Comparison of ENCODE assay signal across 10 mouse cellular contexts in the genomic region with DNA sequence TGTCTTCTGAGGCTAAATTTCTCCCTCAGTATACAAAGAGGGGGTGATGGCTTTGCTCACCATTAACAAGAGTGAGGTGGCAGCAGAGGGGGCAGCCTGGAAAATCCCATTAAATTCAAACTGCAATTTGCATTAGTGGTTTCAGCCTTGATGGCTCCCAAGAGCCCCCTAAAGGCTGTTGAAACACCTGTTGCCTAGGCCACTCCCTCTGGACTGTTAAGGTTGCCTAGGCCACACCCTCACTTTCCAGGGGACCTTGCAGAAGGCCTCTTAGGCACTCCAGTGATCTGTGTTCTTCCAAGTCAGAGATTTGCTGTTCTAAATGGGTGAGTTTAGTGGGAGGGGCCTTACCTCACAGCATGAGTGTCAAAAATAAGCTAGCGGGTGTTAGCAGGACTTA.
DNase-seq lines count a peak whose midpoint lies in the region; ATAC-seq and TF ChIP-seq lines count a peak whose summit lies in the region.
"Had no signal": no experiment of that assay in that cellular context is flagged by ENCODE, and none has a peak within 500 bp of the region (broad histone marks: within the 10 kb centered on the region; RNA-seq: fewer than 3 reads in every experiment).

No protein-coding gene starts in this region.

- H3K4me2 ChIP-seq in kidney, postnatal 0 days (ENCODE audit: low read length) = no peak overlapping the region
- no peak overlapping the region for H3K4me2 ChIP-seq in intestine, embryonic 15.5 days (replicated peaks)
- no peak overlapping the region for H3K4me2 ChIP-seq in midbrain, embryonic 16.5 days (ENCODE audit: low read length)

- no peak overlapping the region for H3K4me3 ChIP-seq in kidney, postnatal 0 days (replicated peaks; ENCODE audit: low read depth, low read length)
- no peak overlapping the region for H3K4me3 ChIP-seq in embryonic facial prominence, embryonic 10.5 days
- no peak overlapping the region for H3K4me3 ChIP-seq in intestine, embryonic 15.5 days (replicated peaks)
- no peak overlapping the region for H3K4me3 ChIP-seq in midbrain, embryonic 16.5 days (ENCODE audit: low read depth, low read length)

- WGBS in kidney, postnatal 0 days = 52% methylated on average over 1 of the region's 1 CpGs
- WGBS in embryonic facial prominence, embryonic 10.5 days = 84% methylated on average over 1 of the region's 1 CpGs
- WGBS in intestine, embryonic 15.5 days = 82% methylated on average over 1 of the region's 1 CpGs
- 58% methylated on average over 1 of the region's 1 CpGs for WGBS in midbrain, embryonic 16.5 days

- peak overlapping the region; percentile 38; the same call in 1 of the 2 replicates for H3K27ac ChIP-seq in kidney, postnatal 0 days
- H3K27ac ChIP-seq in embryonic facial prominence, embryonic 10.5 days (replicated peaks) = peak overlapping the region; percentile 55; the same call in 1 of the 2 replicates
- no peak overlapping the region for H3K27ac ChIP-seq in intestine, embryonic 15.5 days
- H3K27ac ChIP-seq in midbrain, embryonic 16.5 days (ENCODE audit: low read length) = peak overlapping the region; percentile 26

- ATAC-seq in kidney, postnatal 0 days (replicated peaks; ENCODE audit: low FRiP score, low read depth) = peak; percentile 37; the same call in 1 of the 2 replicates
- ATAC-seq in intestine, embryonic 15.5 days = peak; percentile 45; the same call in 1 of the 2 replicates
- ATAC-seq in midbrain, embryonic 16.5 days = no peak
- ATAC-seq: Patski had no signal

- H3K9ac ChIP-seq in kidney, postnatal 0 days (ENCODE audit: low read depth, low read length) = no peak overlapping the region
- H3K9ac ChIP-seq in intestine, embryonic 15.5 days = no peak overlapping the region
- H3K9ac ChIP-seq in midbrain, embryonic 16.5 days (ENCODE audit: low read depth, low read length) = no peak overlapping the region

- H3K9me3 ChIP-seq in kidney, postnatal 0 days (replicated peaks; ENCODE audit: low read length) = no peaks in the 10 kb centered on the region
- H3K9me3 ChIP-seq in embryonic facial prominence, embryonic 10.5 days = no peaks in the 10 kb centered on the region
- no peaks in the 10 kb centered on the region for H3K9me3 ChIP-seq in intestine, embryonic 15.5 days
- H3K9me3 ChIP-seq in midbrain, embryonic 16.5 days (replicated peaks; ENCODE audit: control insufficient read depth, low read length, poor library complexity, severe bottlenecking) = no peaks in the 10 kb centered on the region

- no peaks in the 10 kb centered on the region for H3K27me3 ChIP-seq in kidney, postnatal 0 days (ENCODE audit: insufficient read depth, low read length)
- no peaks in the 10 kb centered on the region for H3K27me3 ChIP-seq in embryonic facial prominence, embryonic 10.5 days (replicated peaks; ENCODE audit: low read depth, poor library complexity, severe bottlenecking)
- H3K27me3 ChIP-seq in intestine, embryonic 15.5 days (replicated peaks) = no peaks in the 10 kb centered on the region
- no peaks in the 10 kb centered on the region for H3K27me3 ChIP-seq in midbrain, embryonic 16.5 days (ENCODE audit: control insufficient read depth, insufficient read depth, low read depth, low read length)
- H3K27me3 ChIP-seq: Patski had no signal

- TF ChIP-seq CTCF in kidney, postnatal 0 days (IDR thresholded peaks at IDR 0.05; ENCODE audit: low read depth) = peak; percentile 19; the same call in 1 of the 2 replicates

- H3K4me1 ChIP-seq in kidney, postnatal 0 days (replicated peaks; ENCODE audit: insufficient read depth, low read length) = peaks cover 29% of the 10 kb centered on the region
- H3K4me1 ChIP-seq in embryonic facial prominence, embryonic 10.5 days = peaks cover 71% of the 10 kb centered on the region
- H3K4me1 ChIP-seq in intestine, embryonic 15.5 days (replicated peaks) = peaks cover 33% of the 10 kb centered on the region
- H3K4me1 ChIP-seq in midbrain, embryonic 16.5 days (ENCODE audit: control insufficient read depth, insufficient read depth, low read length) = peaks cover 63% of the 10 kb centered on the region

- H3K36me3 ChIP-seq in kidney, postnatal 0 days (ENCODE audit: insufficient read depth, low read length) = no peaks in the 10 kb centered on the region
- peaks cover 25% of the 10 kb centered on the region for H3K36me3 ChIP-seq in embryonic facial prominence, embryonic 10.5 days (replicated peaks)
- no peaks in the 10 kb centered on the region for H3K36me3 ChIP-seq in intestine, embryonic 15.5 days
- H3K36me3 ChIP-seq in midbrain, embryonic 16.5 days (ENCODE audit: control insufficient read depth, insufficient read depth, low read length) = no peaks in the 10 kb centered on the region

- no peak for DNase-seq in kidney, postnatal 0 days (ENCODE audit: low spot score)
- DNase-seq in kidney, adult 9 months = no peak
- DNase-seq in embryonic facial prominence, embryonic 10.5 days (ENCODE audit: low spot score) = no peak
- no peak for DNase-seq in frontal cortex, postnatal 10 days (ENCODE audit: low spot score in 2 of 2)
- DNase-seq in right cerebral cortex, postnatal 25 days = no peak
- DNase-seq: cerebellum, postnatal 10 days; heart, adult 18-20 months had no signal
